Mouse (Mus musculus) spleen, postnatal 36 days (tissue): Measurements from ENCODE around the gene Dhx16.
"Not testable (repeated sequence)": the region's sequence is repeated elsewhere in the genome, so short reads cannot be mapped to it uniquely, and the experiment has no call there.

Experiments
- DNase-seq, 2 experiments: peaks; one replicate each; pipeline ENCODE4 v3.0.0; 2022; ENCODE audit warnings: low spot score in 2 of 2, mixed read lengths in 1 of 2

Gene Dhx16

DNA sequence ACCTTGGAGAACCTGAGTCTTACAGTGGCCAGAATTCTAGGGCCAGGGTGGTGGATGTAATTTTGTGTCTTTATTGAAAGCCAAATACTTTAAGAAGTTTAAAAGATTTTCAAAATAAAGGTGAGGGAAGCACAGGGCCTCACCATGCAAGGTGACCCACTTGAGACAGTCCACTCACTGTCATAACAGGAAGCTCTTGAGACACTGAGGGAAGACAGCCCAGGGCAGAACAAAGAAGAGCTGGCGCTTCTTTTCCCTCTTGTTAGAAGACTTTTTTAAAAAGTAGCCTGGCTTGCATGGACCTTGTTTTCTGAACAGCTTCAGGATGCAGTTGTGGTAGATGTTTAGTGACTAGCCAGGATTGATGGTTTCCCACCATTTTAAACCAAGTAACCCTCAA, 40.8 kb downstream of the Dhx16 start:
- no peak for DNase-seq

DNA sequence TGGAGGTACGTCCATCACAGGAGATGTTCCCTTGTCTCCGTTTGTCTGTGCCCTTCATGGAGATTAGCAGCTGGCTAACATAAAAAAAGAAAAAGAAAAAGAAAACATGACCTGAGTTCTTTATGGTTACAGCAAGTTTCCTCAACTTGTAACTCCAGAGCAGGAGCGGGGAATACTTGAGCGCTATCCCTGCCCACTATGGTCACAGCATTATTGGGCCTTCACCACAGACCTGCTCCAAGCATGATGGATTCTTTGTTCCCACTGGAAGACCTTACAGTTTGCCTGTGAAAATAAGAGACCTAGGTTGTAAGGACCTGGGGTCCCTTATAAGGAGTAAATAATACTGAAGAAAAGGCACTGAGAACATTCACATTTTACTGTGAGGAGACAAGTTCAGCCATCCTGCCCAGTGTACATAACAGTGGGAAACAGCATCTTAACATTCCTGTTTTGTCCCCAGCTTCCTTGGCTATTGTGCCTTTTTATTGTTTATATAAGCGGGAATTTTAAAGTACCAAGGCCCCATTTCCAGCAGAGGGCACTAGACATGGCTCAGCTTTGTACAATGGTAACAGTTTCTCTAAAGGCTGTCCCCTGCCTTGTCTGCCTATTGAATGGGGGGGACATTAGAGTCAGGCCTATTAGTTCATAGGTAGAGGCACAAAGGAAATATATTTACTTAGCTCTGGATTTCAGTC, 41.4 kb downstream of the Dhx16 start:
- peak in 1 of 2 experiments; percentile 46 for DNase-seq

DNA sequence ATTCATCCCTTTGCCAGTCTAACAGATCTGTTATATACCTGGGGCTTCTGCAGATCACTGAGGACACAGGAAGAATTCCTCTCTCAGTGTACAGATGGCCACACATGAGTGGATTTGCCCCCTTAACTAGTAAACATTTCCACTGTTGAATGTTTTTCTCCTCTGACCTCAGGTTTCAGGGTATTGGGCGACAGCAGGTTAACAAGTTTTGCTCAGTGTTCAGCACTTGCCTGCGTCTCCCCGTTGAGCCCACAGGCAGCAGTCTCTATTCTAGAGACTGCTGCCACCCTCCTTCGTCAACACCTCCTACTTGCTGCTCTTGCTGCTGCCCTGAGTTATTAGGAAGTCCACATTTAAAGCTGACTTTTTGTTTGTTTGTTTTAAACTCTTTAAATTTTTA, 42.1 kb downstream of the Dhx16 start:
- no peak for DNase-seq

DNA sequence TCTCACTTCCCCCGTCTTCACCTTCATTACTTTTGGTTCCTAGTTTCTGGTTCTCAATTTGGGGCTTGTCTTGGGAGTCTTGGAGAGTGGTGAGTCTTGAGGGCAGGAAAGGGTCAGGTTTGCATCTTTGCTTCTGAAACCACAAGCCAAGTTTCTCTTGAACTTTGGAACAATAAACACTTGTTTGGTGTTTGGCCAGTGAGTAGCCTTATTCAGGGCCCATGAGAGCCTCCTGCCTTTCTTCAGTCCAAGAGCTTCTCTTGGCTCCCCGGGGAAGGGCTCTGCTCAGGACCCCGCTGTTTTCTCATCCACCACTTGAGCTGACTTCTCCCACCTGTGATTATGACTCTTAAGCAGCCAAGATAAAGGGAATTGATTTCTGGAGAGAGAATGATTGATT, 42.9 kb downstream of the Dhx16 start:
- DNase-seq, result no peak

DNA sequence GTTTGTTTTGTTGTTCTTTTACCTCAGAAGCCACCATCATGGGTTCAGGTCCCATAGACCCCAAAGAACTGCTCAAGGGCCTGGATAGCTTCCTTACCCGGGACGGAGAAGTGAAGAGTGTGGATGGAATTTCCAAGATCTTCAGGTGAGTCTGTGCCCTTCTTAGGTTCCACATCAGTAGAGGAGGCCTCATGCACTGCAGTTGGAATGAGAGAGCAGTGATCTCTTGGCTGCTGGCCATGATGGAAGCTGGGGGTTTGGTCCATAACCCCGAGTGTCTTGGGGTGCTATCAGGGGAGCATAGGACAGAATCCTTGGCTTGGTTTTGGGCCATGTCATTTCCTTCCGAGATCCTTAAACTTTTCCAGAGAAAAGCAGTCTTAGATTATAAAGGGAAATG, 43.7 kb downstream of the Dhx16 start:
- no peak for DNase-seq

DNA sequence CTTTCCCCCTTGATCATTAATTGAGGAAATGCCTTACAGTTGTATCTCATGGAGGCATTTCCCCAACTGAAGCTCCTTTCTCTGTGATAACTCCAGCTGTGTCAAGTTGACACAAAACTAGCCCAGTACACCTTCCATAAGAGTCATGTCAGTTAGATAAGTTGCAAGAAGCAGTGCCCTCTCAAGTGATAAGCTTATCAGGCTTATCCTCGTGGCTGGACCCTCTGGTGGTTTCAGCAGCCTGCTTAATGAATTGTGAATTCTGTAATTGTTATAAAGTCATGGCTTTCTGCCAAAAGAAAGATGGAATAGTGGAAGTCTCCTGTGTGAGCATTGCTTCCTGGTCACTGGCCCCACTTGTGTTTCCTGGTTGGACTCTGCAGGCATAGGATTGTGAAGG, 47.9 kb downstream of the Dhx16 start:
- no peak for DNase-seq

DNA sequence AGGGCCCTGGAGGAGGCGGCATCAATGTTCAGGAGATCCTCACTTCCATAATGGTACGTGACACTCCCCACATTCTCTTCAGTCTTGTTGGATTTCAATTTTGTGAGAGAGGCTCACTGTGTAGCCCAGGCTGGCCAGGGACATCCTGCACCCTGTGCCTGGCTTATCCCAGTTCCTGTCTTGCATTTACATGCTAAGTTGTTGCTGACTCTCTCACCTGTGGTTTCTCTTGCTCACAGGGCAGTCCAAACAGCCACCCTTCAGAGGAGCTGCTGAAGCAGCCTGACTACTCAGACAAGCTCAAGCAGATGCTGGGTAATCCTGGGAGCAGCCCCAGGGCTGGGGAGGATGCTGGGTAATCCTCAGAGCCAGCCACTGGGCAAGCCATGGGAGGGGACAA, 49.9 kb downstream of the Dhx16 start:
- no peak for DNase-seq

DNA sequence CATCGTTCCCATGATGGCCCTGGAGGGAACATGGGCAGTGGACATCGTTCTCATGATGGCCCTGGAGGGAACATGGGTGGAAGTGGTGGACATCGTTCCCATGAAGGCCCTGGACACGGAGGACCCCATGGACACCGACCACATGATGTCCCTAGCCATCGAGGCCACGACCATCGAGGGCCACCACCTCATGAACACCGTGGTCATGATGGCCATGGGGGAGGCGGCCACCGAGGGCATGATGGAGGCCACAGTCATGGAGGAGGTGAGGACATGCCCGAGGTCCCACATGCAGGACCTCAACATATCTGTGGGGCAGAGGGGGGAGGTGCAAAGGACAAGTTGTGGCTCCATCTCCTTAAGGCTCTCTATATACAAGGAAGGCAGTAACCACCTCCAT, 51.0 kb downstream of the Dhx16 start:
- DNase-seq, result no peak

DNA sequence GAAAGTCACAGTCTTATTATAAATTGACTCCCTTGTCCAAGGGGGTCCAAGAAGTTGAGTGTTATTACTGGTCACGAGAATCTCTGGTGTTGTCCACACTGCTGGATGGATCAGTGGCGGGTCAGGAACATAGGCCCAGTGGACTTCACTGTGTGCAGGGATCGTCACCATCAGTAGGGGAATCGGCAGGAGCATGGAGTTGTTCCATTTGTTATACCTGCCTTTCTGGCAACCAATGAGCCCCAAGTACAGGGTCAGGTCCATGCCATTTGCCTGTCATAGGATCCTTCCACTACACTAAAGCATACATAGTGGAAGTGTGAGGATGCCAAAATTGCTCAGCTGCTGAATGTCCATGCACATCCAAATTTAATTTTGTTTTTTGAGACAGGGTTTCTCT, 53.0 kb downstream of the Dhx16 start:
- DNase-seq, result no peak

DNA sequence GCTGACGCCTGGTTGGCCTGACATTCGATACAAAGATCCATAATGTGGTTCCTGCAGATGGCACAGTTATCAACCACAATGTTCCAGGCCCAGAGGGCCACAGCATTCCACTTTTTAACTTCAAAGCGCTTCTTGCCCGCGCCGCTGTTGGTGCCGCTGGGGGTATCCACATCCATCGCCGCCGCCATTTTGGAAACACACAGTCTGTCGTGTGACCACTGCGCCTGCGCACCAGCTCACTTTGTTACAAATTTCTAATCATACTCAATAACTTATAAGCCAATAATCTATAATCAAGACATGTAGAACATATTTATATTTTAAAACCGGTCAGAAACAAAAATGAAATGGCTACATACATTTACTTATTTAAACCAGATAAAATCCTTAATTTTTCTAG, 56.1 kb downstream of the Dhx16 start:
- not testable (repeated sequence) for DNase-seq

DNA sequence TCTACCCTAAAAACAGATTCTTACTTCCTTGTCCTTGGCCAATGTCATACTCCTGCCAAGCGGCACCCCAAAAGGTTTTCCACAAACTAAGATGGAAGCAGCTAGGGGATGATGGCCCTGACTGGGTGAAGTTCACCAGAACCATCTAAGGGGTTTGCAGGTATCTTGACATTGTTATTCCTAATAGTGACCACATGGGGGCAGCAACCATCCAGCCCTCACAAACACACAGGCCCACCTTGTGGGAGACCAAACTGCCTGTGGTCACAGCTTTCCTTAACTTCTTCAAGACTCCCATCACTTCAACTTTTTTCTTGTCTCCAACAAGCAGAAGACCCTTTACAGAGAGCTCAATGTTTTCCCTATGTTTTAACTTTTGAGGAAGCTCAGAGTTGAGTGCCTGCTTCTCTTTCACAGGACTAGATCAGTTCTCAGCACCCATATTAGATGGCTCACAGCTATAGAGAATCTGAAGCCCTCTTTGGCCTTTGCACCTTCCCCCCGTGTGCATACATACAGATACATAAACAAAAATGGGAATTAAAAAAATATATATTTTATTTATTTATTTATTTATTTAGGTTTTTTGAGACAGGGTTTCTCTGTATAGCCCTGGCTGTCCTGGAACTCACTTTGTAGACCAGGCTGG, 58.2 kb downstream of the Dhx16 start:
- peak; percentile 39 to 51 for DNase-seq

DNA sequence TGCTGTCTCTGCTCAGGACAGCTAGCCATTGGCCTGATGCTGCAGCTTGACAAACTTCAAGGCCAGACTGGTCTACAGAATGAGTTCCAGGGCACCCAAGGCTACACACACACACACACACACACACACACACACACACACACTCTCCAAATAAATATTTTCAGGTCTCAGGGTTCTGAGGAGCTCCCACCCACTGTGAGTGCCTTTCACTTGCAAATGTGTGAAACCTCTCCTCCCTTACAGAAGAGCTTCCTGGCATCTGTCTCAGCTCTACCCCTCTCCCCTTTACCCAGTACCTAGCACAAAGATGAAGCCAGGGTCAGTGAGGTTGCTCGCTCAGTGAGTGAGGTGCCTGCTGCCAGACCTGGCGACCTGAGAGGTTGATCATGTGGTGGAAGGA, 59.5 kb downstream of the Dhx16 start:
- DNase-seq, result no peak

DNA sequence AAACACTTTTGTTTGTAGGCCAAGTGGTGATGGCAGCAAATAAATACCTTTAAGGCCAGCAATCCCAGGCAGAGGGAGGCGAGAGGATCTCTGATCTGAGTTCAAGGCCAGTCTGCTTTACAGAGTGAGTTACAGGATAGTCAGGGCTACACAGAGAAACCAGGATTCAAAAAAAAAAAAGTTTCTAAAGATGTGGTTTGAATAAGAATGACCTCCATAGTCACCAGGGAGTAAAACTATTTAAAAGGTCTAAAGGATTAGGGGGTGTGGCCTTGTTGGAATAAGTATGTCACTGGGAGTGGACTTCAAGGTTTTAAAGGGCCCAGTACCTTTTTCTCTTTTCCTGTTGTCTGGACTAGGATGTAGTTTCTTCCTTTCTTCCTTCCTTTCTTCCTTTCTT, 60.3 kb downstream of the Dhx16 start:
- no peak for DNase-seq
